Mouse (Mus musculus) layer of hippocampus, postnatal 36 days (tissue): ENCODE results near the gene Aftph. TPM values are rescaled to one million over a fixed set of nuclear protein-coding genes. Genes with fewer than 3 reads are reported as not detected.
"Not testable (repeated sequence)": the region's sequence is repeated elsewhere in the genome, so short reads cannot be mapped to it uniquely, and the experiment has no call there.

Experiments used
- DNase-seq, 2 experiments: peaks; one replicate each; pipeline ENCODE4 v3.0.0; 2022
- total RNA-seq, 2 experiments: library from RNA; stranded (reverse); gene quantifications; 2 replicates each; pipeline ENCODE4 v1.2.3; 2021

Aftph gene
- 10 to 100 TPM; 81.5 to 82.5 TPM for total RNA-seq

GRCm38 (mm10) chr11:20741201-20742100 lies at the start of gene Aftph:
TSS of gene Aftph (minus strand) at chr11:20741589.
- DNase-seq = peak; percentile 97 to 98

- DNase-seq = no peak
These were observed 47.6 kb upstream of the Aftph start for GRCm38 (mm10) chr11:20789015-20789414.

GRCm38 (mm10) chr11:20788070-20788469 lies 46.7 kb upstream of the Aftph start:
- DNase-seq = no peak

- no peak for DNase-seq
These were observed 44.8 kb upstream of the Aftph start for GRCm38 (mm10) chr11:20786191-20786590.

- no peak for DNase-seq
These were observed 43.8 kb upstream of the Aftph start for GRCm38 (mm10) chr11:20785186-20785585.

GRCm38 (mm10) chr11:20784776-20785175 lies 43.4 kb upstream of the Aftph start:
- no peak for DNase-seq

GRCm38 (mm10) chr11:20783467-20783866 lies 42.1 kb upstream of the Aftph start:
- DNase-seq = no peak

- DNase-seq = no peak
These were observed 41.2 kb upstream of the Aftph start for GRCm38 (mm10) chr11:20782620-20783019.

- DNase-seq = no peak
These were observed 38.9 kb upstream of the Aftph start for GRCm38 (mm10) chr11:20780312-20780711.

GRCm38 (mm10) chr11:20778861-20779563 lies 37.6 kb upstream of the Aftph start:
- DNase-seq = no peak

- no peak for DNase-seq
These were observed 36.9 kb upstream of the Aftph start for GRCm38 (mm10) chr11:20778298-20778697.

GRCm38 (mm10) chr11:20776668-20777067 lies 35.3 kb upstream of the Aftph start:
- no peak for DNase-seq

- DNase-seq = no peak
These were observed 31.3 kb upstream of the Aftph start for GRCm38 (mm10) chr11:20772642-20773041.

GRCm38 (mm10) chr11:20771827-20772226 lies 30.4 kb upstream of the Aftph start:
- DNase-seq = not testable (repeated sequence)

- DNase-seq = not testable (repeated sequence)
These were observed 20.6 kb upstream of the Aftph start for GRCm38 (mm10) chr11:20761984-20762383.

- no peak for DNase-seq
These were observed 9.2 kb upstream of the Aftph start for GRCm38 (mm10) chr11:20750573-20750972.

- no peak for DNase-seq
These were observed 2.0 kb upstream of the Aftph start for GRCm38 (mm10) chr11:20743353-20743752.

- DNase-seq = peak in 1 of 2 experiments; percentile 42
These were observed 1.0 kb upstream of the Aftph start for GRCm38 (mm10) chr11:20742361-20742897.

GRCm38 (mm10) chr11:20740481-20741200 lies 748 bp downstream of the Aftph start:
- peak in 1 of 2 experiments; percentile 19 for DNase-seq

GRCm38 (mm10) chr11:20734066-20734465 lies 7.3 kb downstream of the Aftph start:
- DNase-seq = no peak

GRCm38 (mm10) chr11:20733486-20734030 lies 7.8 kb downstream of the Aftph start:
- DNase-seq = no peak

- no peak for DNase-seq
These were observed 12.0 kb downstream of the Aftph start for GRCm38 (mm10) chr11:20729403-20729802.
